Mouse (Mus musculus) lung, embryonic 16.5 days (tissue): ENCODE measurements around the gene Rbm28. TPM values are rescaled to one million over a fixed set of nuclear protein-coding genes. Genes with fewer than 3 reads are reported as not detected.
"Not testable (repeated sequence)": the region's sequence is repeated elsewhere in the genome, so short reads cannot be mapped to it uniquely, and the experiment has no call there.

Experiments
- ATAC-seq: fragments of 200-750 bp; cut with Nextera tagmentation; 2 replicates; pipeline ENCODE4 v1.8.0; 2017; ENCODE audit warnings: low read depth, mild to moderate bottlenecking, moderate library complexity
- H3K27ac ChIP-seq: fragments of 300-500 bp; sonication (generic); 2 replicates; pipeline ENCODE4 v1.5.1; 2014; ENCODE audit warnings: mild to moderate bottlenecking, control low read depth, low read length
- H3K27me3 ChIP-seq: fragments of 300-500 bp; sonication (generic); 2 replicates; pipeline ENCODE4 v1.6.1; 2014; ENCODE audit warnings: low read depth, low read length, mixed read lengths; ENCODE audit not compliant: control insufficient read depth, insufficient read depth
- H3K36me3 ChIP-seq: fragments of 300-500 bp; sonication (generic); 2 replicates; pipeline ENCODE4 v1.6.1; 2014; ENCODE audit warnings: low read length; ENCODE audit not compliant: control insufficient read depth, insufficient read depth
- H3K4me1 ChIP-seq: fragments of 300-500 bp; sonication (generic); replicated peaks from 2 replicates; pipeline ENCODE4 v1.6.1; 2014; ENCODE audit warnings: low read length, mixed read lengths; ENCODE audit not compliant: control insufficient read depth, insufficient read depth
- H3K4me2 ChIP-seq: fragments of 300-500 bp; sonication (generic); 2 replicates; pipeline ENCODE4 v1.6.1; 2014; ENCODE audit warnings: low read depth, low read length, control low read depth
- H3K4me3 ChIP-seq: fragments of 300-500 bp; sonication (generic); 2 replicates; pipeline ENCODE4 v1.5.1; 2014; ENCODE audit warnings: mild to moderate bottlenecking, low read length, control low read depth
- H3K9ac ChIP-seq: fragments of 300-500 bp; sonication (generic); 2 replicates; pipeline ENCODE4 v1.6.1; 2014; ENCODE audit warnings: low read length, control low read depth
- H3K9me3 ChIP-seq: fragments of 300-500 bp; sonication (generic); 2 replicates; pipeline ENCODE4 v1.6.1; 2016; ENCODE audit warnings: low read length; ENCODE audit not compliant: control insufficient read depth
- WGBS: fragments of 180-500 bp; shearing (Covaris S2); extraction: QIAGEN DNeasy Blood & Tissue Kit; methylation state at CpG from one replicate; pipeline ENCODE4 v1.1.7; 2014; 5-methylcytosine and 5-hydroxymethylcytosine counted together
- polyA plus RNA-seq: library from polyadenylated mRNA; unstranded; fragments of >200 nt; fragmentation: Nextera tagmentation; extraction: Ambion mirVana; gene quantifications from 2 replicates; pipeline ENCODE4 v1.2.1, GENCODE M21; 2015

Gene Rbm28
- polyA plus RNA-seq, 1 experiment from 2014 or later, result 32.9 TPM

GRCm38 (mm10) chr6:29177901-29178879, 13.4 kb upstream of the Rbm28 start:
- WGBS, result 23% methylated on average over 17 of the region's 17 CpGs
- H3K27ac ChIP-seq, result no peak overlapping the region
- H3K9me3 ChIP-seq, result no peaks in the 10 kb centered on the region
- H3K27me3 ChIP-seq, result peaks cover 61% of the 10 kb centered on the region
- H3K4me2 ChIP-seq, result peak overlapping the region; percentile 97
- no peaks in the 10 kb centered on the region; the same call in 1 of the 2 replicates for H3K4me1 ChIP-seq
- H3K4me3 ChIP-seq, result peak overlapping the region; percentile 63
- no peaks in the 10 kb centered on the region for H3K36me3 ChIP-seq
- no peak overlapping the region for H3K9ac ChIP-seq
- no peak for ATAC-seq

GRCm38 (mm10) chr6:29175113-29175512, 10.3 kb upstream of the Rbm28 start:
- peaks cover 74% of the 10 kb centered on the region for H3K27me3 ChIP-seq
- H3K9ac ChIP-seq, result no peak overlapping the region
- no peak overlapping the region for H3K27ac ChIP-seq
- no peak overlapping the region for H3K4me2 ChIP-seq
- no peak for ATAC-seq
- no peaks in the 10 kb centered on the region for H3K9me3 ChIP-seq
- 69% methylated on average over 3 of the region's 3 CpGs for WGBS
- no peaks in the 10 kb centered on the region for H3K36me3 ChIP-seq
- H3K4me1 ChIP-seq, result peaks cover 13% of the 10 kb centered on the region
- H3K4me3 ChIP-seq, result no peak overlapping the region

- H3K4me2 ChIP-seq, result no peak overlapping the region
- H3K4me1 ChIP-seq, result peaks cover 15% of the 10 kb centered on the region
- peaks cover 75% of the 10 kb centered on the region for H3K27me3 ChIP-seq
- H3K9me3 ChIP-seq, result no peaks in the 10 kb centered on the region
- no peak overlapping the region for H3K9ac ChIP-seq
- H3K36me3 ChIP-seq, result no peaks in the 10 kb centered on the region
- 12% methylated on average over 7 of the region's 7 CpGs for WGBS
- no peak overlapping the region for H3K27ac ChIP-seq
- no peak overlapping the region for H3K4me3 ChIP-seq
- no peak for ATAC-seq
Observed at GRCm38 (mm10) chr6:29174368-29174767, 9.6 kb upstream of the Rbm28 start.

GRCm38 (mm10) chr6:29170952-29171388, 6.2 kb upstream of the Rbm28 start:
- peaks cover 69% of the 10 kb centered on the region for H3K27me3 ChIP-seq
- ATAC-seq, result peak; percentile 86
- peaks cover 15% of the 10 kb centered on the region for H3K4me1 ChIP-seq
- no peaks in the 10 kb centered on the region for H3K36me3 ChIP-seq
- WGBS, result under 1% methylated on average over 39 of the region's 40 CpGs
- H3K27ac ChIP-seq, result no peak overlapping the region
- H3K4me2 ChIP-seq, result peak overlapping the region; percentile 99
- H3K4me3 ChIP-seq, result peak overlapping the region; percentile 58
- H3K9ac ChIP-seq, result peak overlapping the region; percentile 63
- H3K9me3 ChIP-seq, result no peaks in the 10 kb centered on the region

GRCm38 (mm10) chr6:29170063-29170921, 5.5 kb upstream of the Rbm28 start:
- Histone ChIP-seq H3K9ac (peak overlapping the region; percentile 63), H3K4me3 (peak overlapping the region; percentile 58), H3K9me3 (no peaks in the 10 kb centered on the region), H3K36me3 (no peaks in the 10 kb centered on the region), H3K4me2 (peak overlapping the region; percentile 99), H3K27me3 (peaks cover 63% of the 10 kb centered on the region), H3K27ac (no peak overlapping the region), H3K4me1 (peaks cover 15% of the 10 kb centered on the region)
- ATAC-seq, result peak; percentile 35
- WGBS, result under 1% methylated on average over 55 of the region's 63 CpGs

- H3K4me3 ChIP-seq, result peak overlapping the region; percentile 58
- H3K9me3 ChIP-seq, result no peaks in the 10 kb centered on the region
- H3K4me1 ChIP-seq, result peaks cover 18% of the 10 kb centered on the region
- no peaks in the 10 kb centered on the region for H3K36me3 ChIP-seq
- H3K4me2 ChIP-seq, result peak overlapping the region; percentile 99
- H3K9ac ChIP-seq, result peak overlapping the region; percentile 63; the same call in 1 of the 2 replicates
- H3K27me3 ChIP-seq, result peaks cover 58% of the 10 kb centered on the region
- 7% methylated on average over 12 of the region's 12 CpGs for WGBS
- no peak for ATAC-seq
- H3K27ac ChIP-seq, result no peak overlapping the region
Observed at GRCm38 (mm10) chr6:29169675-29170062, 4.9 kb upstream of the Rbm28 start.

GRCm38 (mm10) chr6:29168871-29169270, 4.1 kb upstream of the Rbm28 start:
- H3K27ac ChIP-seq, result no peak overlapping the region
- H3K36me3 ChIP-seq, result no peaks in the 10 kb centered on the region
- WGBS, result 51% methylated on average over 2 of the region's 2 CpGs
- no peaks in the 10 kb centered on the region for H3K9me3 ChIP-seq
- no peak overlapping the region for H3K4me2 ChIP-seq
- H3K4me1 ChIP-seq, result peaks cover 19% of the 10 kb centered on the region
- H3K9ac ChIP-seq, result no peak overlapping the region
- no peak overlapping the region for H3K4me3 ChIP-seq
- peaks cover 54% of the 10 kb centered on the region for H3K27me3 ChIP-seq
- ATAC-seq, result no peak

GRCm38 (mm10) chr6:29166196-29166595, 1.4 kb upstream of the Rbm28 start:
- no peak overlapping the region for H3K4me3 ChIP-seq
- H3K9me3 ChIP-seq, result no peaks in the 10 kb centered on the region
- H3K36me3 ChIP-seq, result no peaks in the 10 kb centered on the region
- no peak overlapping the region for H3K9ac ChIP-seq
- WGBS, result 3% methylated on average over 1 of the region's 1 CpGs
- no peak overlapping the region for H3K4me2 ChIP-seq
- peaks cover 34% of the 10 kb centered on the region for H3K27me3 ChIP-seq
- ATAC-seq, result no peak
- H3K4me1 ChIP-seq, result peaks cover 23% of the 10 kb centered on the region
- H3K27ac ChIP-seq, result no peak overlapping the region

- peaks cover 11% of the 10 kb centered on the region for H3K4me1 ChIP-seq
- not testable (repeated sequence) for H3K27me3 ChIP-seq, H3K9ac ChIP-seq, H3K9me3 ChIP-seq, ATAC-seq, H3K27ac ChIP-seq, H3K4me2 ChIP-seq, H3K4me3 ChIP-seq
- WGBS, result 96% methylated on average over 5 of the region's 5 CpGs
- H3K36me3 ChIP-seq, result peaks cover 24% of the 10 kb centered on the region
Observed at GRCm38 (mm10) chr6:29161291-29161690, 3.5 kb downstream of the Rbm28 start.
